In the genomic region with DNA sequence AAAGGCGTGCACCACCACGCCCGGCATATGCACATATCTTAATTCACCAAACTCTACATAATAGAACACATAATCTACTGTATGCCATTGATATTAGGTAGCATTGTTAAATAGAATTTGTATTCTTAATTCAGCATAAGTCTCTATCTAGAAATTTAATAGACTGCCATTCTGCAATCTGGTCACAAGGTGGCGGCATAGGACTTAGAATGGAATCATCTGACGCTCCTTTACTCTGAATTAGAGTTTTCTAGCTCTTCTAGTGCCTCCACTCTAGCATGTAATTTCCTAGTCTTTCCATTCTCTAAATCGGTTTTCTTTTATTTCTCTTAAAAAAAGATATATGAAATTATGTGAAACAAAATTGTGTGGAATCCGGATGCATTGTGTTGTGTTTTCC, we compare ENCODE assay signal across 8 mouse cellular contexts. TPM values are rescaled to one million over a fixed set of nuclear protein-coding genes. Genes with fewer than 3 reads are reported as not detected.
DNase-seq lines count a peak whose midpoint lies in the region; ATAC-seq and TF ChIP-seq lines count a peak whose summit lies in the region.

No protein-coding gene starts in this region.

- TF ChIP-seq POLR2A in liver, adult 2 months (IDR thresholded peaks at IDR 0.05; ENCODE audit: extremely low read depth, insufficient read depth, low read length): no peak

- no peak overlapping the region for H3K27ac ChIP-seq in liver, adult 2 months (replicated peaks; ENCODE audit: insufficient read depth, low read depth, low read length)
- no peak overlapping the region for H3K27ac ChIP-seq in liver, embryonic 11.5 days (ENCODE audit: low read depth, low read length)

- peak; percentile 60 to 65 for DNase-seq in cerebellum, adult 18-20 months
- no peak for DNase-seq in cerebellum, adult 11-12 months
- DNase-seq in liver, adult 2 months (ENCODE audit: extremely low read depth, low read depth, low spot score): peak; percentile 53
- no peak for DNase-seq in liver, embryonic 11.5 days (ENCODE audit: low spot score)
- DNase-seq in c-Kit-negative CD71-positive TER-119-positive erythroid progenitor cells, embryonic 14.5 days (ENCODE audit: low read depth, low spot score): peak; percentile 54
- peak; percentile 62 to 73 for DNase-seq in heart, postnatal 14 days
- DNase-seq in lung, postnatal 36 days: peak; percentile 69
- peak; percentile 83 for DNase-seq in splenic B cell, adult 2 months (ENCODE audit: low read depth, low spot score)

- H3K4me1 ChIP-seq in liver, adult 2 months (ENCODE audit: control insufficient read depth, insufficient read depth, low read length): no peaks in the 10 kb centered on the region
- H3K4me1 ChIP-seq in liver, embryonic 11.5 days (replicated peaks; ENCODE audit: control insufficient read depth, insufficient read depth, low read length): no peaks in the 10 kb centered on the region

- under 1% methylated on average over 7 of the region's 7 CpGs for WGBS in liver, adult 2 months
- 1% methylated on average over 7 of the region's 7 CpGs for WGBS in liver, embryonic 11.5 days

- no peaks in the 10 kb centered on the region for H3K9me3 ChIP-seq in liver, embryonic 11.5 days (ENCODE audit: control insufficient read depth, low read length)

- no peaks in the 10 kb centered on the region for H3K79me2 ChIP-seq in liver, adult 2 months (ENCODE audit: control insufficient read depth, insufficient read depth, low read length)

- no peak overlapping the region for H3K4me2 ChIP-seq in liver, embryonic 11.5 days

- TF ChIP-seq CTCF in liver, adult 2 months (IDR thresholded peaks at IDR 0.05; ENCODE audit: low read depth, low read length): peak; percentile 53

- H3K9ac ChIP-seq in liver, adult 2 months (ENCODE audit: low read depth, low read length): no peak overlapping the region
- H3K9ac ChIP-seq in liver, embryonic 11.5 days (ENCODE audit: low read depth, low read length): no peak overlapping the region

- no peak overlapping the region for H3K4me3 ChIP-seq in liver, adult 2 months (ENCODE audit: insufficient read depth, low read depth, low read length)
- no peak overlapping the region for H3K4me3 ChIP-seq in liver, embryonic 11.5 days (ENCODE audit: low read depth, low read length)

- no peaks in the 10 kb centered on the region for H3K27me3 ChIP-seq in liver, adult 2 months (ENCODE audit: control insufficient read depth, insufficient read depth, low read length)
- 0 out of 2 replicates have a peak, but pooled peaks cover 3% of the 10 kb centered on the region for H3K27me3 ChIP-seq in liver, embryonic 11.5 days (replicated peaks; ENCODE audit: control insufficient read depth, insufficient read depth, low read length)
- H3K27me3 ChIP-seq in splenic B cell, adult 2 months (ENCODE audit: control insufficient read depth, insufficient read depth, low read length, poor library complexity, severe bottlenecking): no peaks in the 10 kb centered on the region; the same call in 1 of the 2 replicates

- no peaks in the 10 kb centered on the region for H3K36me3 ChIP-seq in liver, adult 2 months (ENCODE audit: control insufficient read depth, insufficient read depth, low read length)
- no peaks in the 10 kb centered on the region for H3K36me3 ChIP-seq in liver, embryonic 11.5 days (ENCODE audit: control insufficient read depth, insufficient read depth, low read length)
- no peaks in the 10 kb centered on the region for H3K36me3 ChIP-seq in splenic B cell, adult 2 months (ENCODE audit: control insufficient read depth, insufficient read depth, low read length, poor library complexity, severe bottlenecking)

- ATAC-seq in liver, embryonic 11.5 days (replicated peaks; ENCODE audit: low FRiP score): no peak

- intact Hi-C loops in heart, postnatal 14 days (cut with DNase I): loop anchor here (1.0 to 5.0 kb wide), 3 partner anchors 80 to 221 kb away; partner anchors contain the start of gene Fam129c

RNA-seq across cellular contexts. Expression of gene Abhd8, which starts 22.1 kb away (rescaled TPM):
- total RNA-seq in liver, adult 2 months (2014; rRNA removed): 3.1 and 5.0 TPM in 2 replicates
- polyA plus RNA-seq in liver, adult 2 months (2012; rRNA removed): 6.7 and 11.7 TPM in 2 replicates
- polyA plus RNA-seq in liver, embryonic 11.5 days (2014; fragmentation: Nextera tagmentation; extraction: Ambion mirVana): 20.6 and 21.4 TPM in 2 replicates
- total RNA-seq in heart, postnatal 14 days (2021): 10 to 100 TPM; 29.1 to 31.9 TPM

RNA-seq across cellular contexts. Expression of gene Mrpl34, which starts 23.4 kb away (rescaled TPM):
- 35.1 and 48.2 TPM in 2 replicates for total RNA-seq in liver, adult 2 months (2014; rRNA removed)
- 104 and 123 TPM in 2 replicates for polyA plus RNA-seq in liver, adult 2 months (2012; rRNA removed)
- polyA plus RNA-seq in liver, embryonic 11.5 days (2014; fragmentation: Nextera tagmentation; extraction: Ambion mirVana): 215 and 229 TPM in 2 replicates
- 100 to 1,000 TPM; 111 to 124 TPM for total RNA-seq in heart, postnatal 14 days (2021)

RNA-seq across cellular contexts. Expression of gene Dda1, which starts 27.6 kb away (rescaled TPM):
- 7.7 and 8.3 TPM in 2 replicates for total RNA-seq in liver, adult 2 months (2014; rRNA removed)
- 32.5 and 34.1 TPM in 2 replicates for polyA plus RNA-seq in liver, adult 2 months (2012; rRNA removed)
- 94.1 and 98.2 TPM in 2 replicates for polyA plus RNA-seq in liver, embryonic 11.5 days (2014; fragmentation: Nextera tagmentation; extraction: Ambion mirVana)
- total RNA-seq in heart, postnatal 14 days (2021): 10 to 100 TPM; 33.5 to 36.4 TPM

RNA-seq across cellular contexts. Expression of gene Ankle1, which starts 35.6 kb away (rescaled TPM):
- 0.09 and 0.34 TPM in 2 replicates for total RNA-seq in liver, adult 2 months (2014; rRNA removed)
- polyA plus RNA-seq in liver, adult 2 months (2012; rRNA removed): 0.11 and 0.22 TPM in 2 replicates
- 43.9 and 52.9 TPM in 2 replicates for polyA plus RNA-seq in liver, embryonic 11.5 days (2014; fragmentation: Nextera tagmentation; extraction: Ambion mirVana)
- total RNA-seq in heart, postnatal 14 days (2021): 1 to 10 TPM in 1 of 2 experiments, under 1 TPM in 1; 0.96 to 2.0 TPM

RNA-seq across cellular contexts. Expression of gene Ano8, which starts 44.4 kb away (rescaled TPM):
- 2.3 and 3.8 TPM in 2 replicates for total RNA-seq in liver, adult 2 months (2014; rRNA removed)
- polyA plus RNA-seq in liver, adult 2 months (2012; rRNA removed): 3.7 and 5.2 TPM in 2 replicates
- 0.60 and 0.96 TPM in 2 replicates for polyA plus RNA-seq in liver, embryonic 11.5 days (2014; fragmentation: Nextera tagmentation; extraction: Ambion mirVana)
- total RNA-seq in heart, postnatal 14 days (2021): 10 to 100 TPM; 16.6 to 18.4 TPM

Comparison
In these comparisons a context has a peak if more than half of its experiments do, and no peak if none do; other contexts are left out.
1. DNase-seq: peak in cerebellum, adult 18-20 months (2 of 2), liver, adult 2 months (single experiment), c-Kit-negative CD71-positive TER-119-positive erythroid progenitor cells, embryonic 14.5 days (single experiment), heart, postnatal 14 days (2 of 2), lung, postnatal 36 days (single experiment) and splenic B cell, adult 2 months (single experiment); none in cerebellum, adult 11-12 months (single experiment) and liver, embryonic 11.5 days (single experiment).